Mouse (Mus musculus): ENCODE results near the gene Fbn1.

GRCm38 (mm10) chr2:125481531-125482317 lies 26.1 kb downstream of the Fbn1 start:
- TF ChIP-seq POLR2A (IDR thresholded peaks at IDR 0.05; ENCODE audit: borderline replicate concordance, control insufficient read depth, low read depth, low read length) = no peak
- TF ChIP-seq CTCF (IDR thresholded peaks at IDR 0.05; ENCODE audit: control insufficient read depth, insufficient read depth, low read length) = no peak
